Mouse (Mus musculus) liver, embryonic 11.5 days (tissue): ENCODE measurements at regions not wholly inside any gene's neighbourhood (a gene's known extent, or its start where the extent isn't known, plus 50 kb on each side); places are given as distances from the start of the nearest gene placed in this dataset.

Experiments
- ATAC-seq: fragments of 200-750 bp; cut with Nextera tagmentation; replicated peaks from 2 replicates; pipeline ENCODE4 v1.8.0; 2017; ENCODE audit warnings: moderate number of reproducible peaks, mild to moderate bottlenecking, moderate TSS enrichment, moderate library complexity; ENCODE audit not compliant: low FRiP score
- DNase-seq: peaks from one replicate; pipeline ENCODE4 v3.0.0-alpha.2; 2017; ENCODE audit warnings: low spot score
- H3K27ac ChIP-seq: fragments of 300-500 bp; sonication (generic); 2 replicates; pipeline ENCODE4 v1.5.1; 2014; ENCODE audit warnings: mild to moderate bottlenecking, low read depth, low read length, control low read depth
- H3K27me3 ChIP-seq: fragments of 300-500 bp; sonication (generic); replicated peaks from 2 replicates; pipeline ENCODE4 v1.6.1; 2014; ENCODE audit warnings: low read length, mixed read lengths; ENCODE audit not compliant: control insufficient read depth, insufficient read depth
- H3K36me3 ChIP-seq: fragments of 300-500 bp; sonication (generic); 2 replicates; pipeline ENCODE4 v1.6.1; 2014; ENCODE audit warnings: mild to moderate bottlenecking, low read length, moderate library complexity, mixed read lengths; ENCODE audit not compliant: control insufficient read depth, insufficient read depth
- H3K4me1 ChIP-seq: fragments of 300-500 bp; sonication (generic); replicated peaks from 2 replicates; pipeline ENCODE4 v1.6.1; 2014; ENCODE audit warnings: low read length, mixed read lengths; ENCODE audit not compliant: control insufficient read depth, insufficient read depth
- H3K4me2 ChIP-seq: fragments of 300-500 bp; sonication (generic); 2 replicates; pipeline ENCODE4 v1.6.1; 2014; ENCODE audit warnings: mild to moderate bottlenecking, control low read depth, moderate library complexity
- H3K4me3 ChIP-seq: fragments of 300-500 bp; sonication (generic); 2 replicates; pipeline ENCODE4 v1.5.1; 2014; ENCODE audit warnings: low read depth, low read length, control low read depth
- H3K9ac ChIP-seq: fragments of 300-500 bp; sonication (generic); 2 replicates; pipeline ENCODE4 v1.6.1; 2014; ENCODE audit warnings: low read depth, low read length, control low read depth
- H3K9me3 ChIP-seq: fragments of 300-500 bp; sonication (generic); 2 replicates; pipeline ENCODE4 v1.6.1; 2016; ENCODE audit warnings: low read length, inconsistent platforms, mixed read lengths; ENCODE audit not compliant: control insufficient read depth
- WGBS: fragments of 180-500 bp; shearing (Covaris S2); extraction: QIAGEN DNeasy Blood & Tissue Kit; methylation state at CpG from one replicate; pipeline ENCODE4 v1.1.7; 2014; 5-methylcytosine and 5-hydroxymethylcytosine counted together

GRCm38 (mm10) chr3:128298110-128298509 is 402.0 kb upstream of the Fam241a start:
- no peak overlapping the region for H3K27ac ChIP-seq

GRCm38 (mm10) chr3:128287846-128288245 is 391.7 kb upstream of the Fam241a start:
- no peaks in the 10 kb centered on the region for H3K27me3 ChIP-seq
- ATAC-seq (no peak), DNase-seq (no peak)
- H3K36me3 ChIP-seq: no peaks in the 10 kb centered on the region
- no peak overlapping the region for H3K4me2 ChIP-seq
- H3K9me3 ChIP-seq: no peaks in the 10 kb centered on the region
- no peak overlapping the region for H3K27ac ChIP-seq
- H3K4me1 ChIP-seq: no peaks in the 10 kb centered on the region
- 64% methylated on average over 4 of the region's 4 CpGs for WGBS
- H3K4me3 ChIP-seq: no peak overlapping the region
- H3K9ac ChIP-seq: no peak overlapping the region

More at GRCm38 (mm10) chr3:128298110-128298509, 402.0 kb upstream of the Fam241a start:
- no peak for ATAC-seq
- no peak overlapping the region for H3K4me2 ChIP-seq
- no peaks in the 10 kb centered on the region for H3K27me3 ChIP-seq
- H3K4me3 ChIP-seq: no peak overlapping the region
- H3K9me3 ChIP-seq: no peaks in the 10 kb centered on the region
- no peaks in the 10 kb centered on the region for H3K4me1 ChIP-seq
- DNase-seq: no peak
- no peaks in the 10 kb centered on the region for H3K36me3 ChIP-seq
- 48% methylated on average over 9 of the region's 9 CpGs for WGBS
- H3K9ac ChIP-seq: no peak overlapping the region

GRCm38 (mm10) chr3:128285214-128285613 is 389.1 kb upstream of the Fam241a start:
- H3K36me3 ChIP-seq: no peaks in the 10 kb centered on the region

GRCm38 (mm10) chr3:128280626-128281025 is 384.5 kb upstream of the Fam241a start:
- no peak overlapping the region for H3K4me2 ChIP-seq
- H3K27ac ChIP-seq: no peak overlapping the region
- no peak overlapping the region for H3K9ac ChIP-seq
- no peaks in the 10 kb centered on the region for H3K27me3 ChIP-seq
- no peak for DNase-seq
- 88% methylated on average over 4 of the region's 4 CpGs for WGBS
- no peaks in the 10 kb centered on the region for H3K36me3 ChIP-seq
- no peaks in the 10 kb centered on the region for H3K9me3 ChIP-seq
- ATAC-seq: no peak
- no peaks in the 10 kb centered on the region for H3K4me1 ChIP-seq
- H3K4me3 ChIP-seq: no peak overlapping the region

More at GRCm38 (mm10) chr3:128285214-128285613, 389.1 kb upstream of the Fam241a start:
- no peak overlapping the region for H3K4me3 ChIP-seq
- H3K4me2 ChIP-seq: no peak overlapping the region
- H3K9me3 ChIP-seq: no peaks in the 10 kb centered on the region
- 60% methylated on average over 6 of the region's 6 CpGs for WGBS
- H3K9ac ChIP-seq: no peak overlapping the region
- H3K4me1 ChIP-seq: no peaks in the 10 kb centered on the region
- ATAC-seq (no peak), DNase-seq (no peak)
- no peaks in the 10 kb centered on the region for H3K27me3 ChIP-seq
- no peak overlapping the region for H3K27ac ChIP-seq

- no peaks in the 10 kb centered on the region for H3K4me1 ChIP-seq
- WGBS: 61% methylated on average over 6 of the region's 6 CpGs
- no peak overlapping the region for H3K9ac ChIP-seq
Measured at GRCm38 (mm10) chr3:128270576-128270975, 374.5 kb upstream of the Fam241a start.

GRCm38 (mm10) chr3:128261208-128261607 is 365.1 kb upstream of the Fam241a start:
- Histone ChIP-seq H3K36me3 (no peaks in the 10 kb centered on the region), H3K4me3 (no peak overlapping the region), H3K27me3 (no peaks in the 10 kb centered on the region), H3K9me3 (no peaks in the 10 kb centered on the region), H3K9ac (no peak overlapping the region), H3K4me2 (no peak overlapping the region), H3K4me1 (no peaks in the 10 kb centered on the region), H3K27ac (no peak overlapping the region)
- DNase-seq: no peak
- WGBS: 76% methylated on average over 2 of the region's 2 CpGs
- no peak for ATAC-seq

More at GRCm38 (mm10) chr3:128270576-128270975, 374.5 kb upstream of the Fam241a start:
- DNase-seq (no peak), ATAC-seq (no peak)
- H3K27ac ChIP-seq: no peak overlapping the region
- H3K4me2 ChIP-seq: no peak overlapping the region
- no peaks in the 10 kb centered on the region for H3K27me3 ChIP-seq
- H3K36me3 ChIP-seq: no peaks in the 10 kb centered on the region
- no peak overlapping the region for H3K4me3 ChIP-seq
- H3K9me3 ChIP-seq: no peaks in the 10 kb centered on the region

- 61% methylated on average over 2 of the region's 2 CpGs for WGBS
- DNase-seq: no peak
- H3K4me1 ChIP-seq: no peaks in the 10 kb centered on the region
Measured at GRCm38 (mm10) chr3:128247816-128248215, 351.7 kb upstream of the Fam241a start.

GRCm38 (mm10) chr3:128239813-128240421 is 343.8 kb upstream of the Fam241a start:
- ATAC-seq: no peak
- H3K9me3 ChIP-seq: no peaks in the 10 kb centered on the region
- H3K4me3 ChIP-seq: no peak overlapping the region
- no peak overlapping the region for H3K4me2 ChIP-seq
- H3K27ac ChIP-seq: no peak overlapping the region
- H3K27me3 ChIP-seq: no peaks in the 10 kb centered on the region
- no peak overlapping the region for H3K9ac ChIP-seq
- WGBS: 41% methylated on average over 7 of the region's 7 CpGs
- no peaks in the 10 kb centered on the region for H3K4me1 ChIP-seq
- no peaks in the 10 kb centered on the region for H3K36me3 ChIP-seq
- no peak for DNase-seq

More at GRCm38 (mm10) chr3:128247816-128248215, 351.7 kb upstream of the Fam241a start:
- Histone ChIP-seq H3K4me3 (no peak overlapping the region), H3K9ac (no peak overlapping the region), H3K36me3 (no peaks in the 10 kb centered on the region), H3K4me2 (no peak overlapping the region), H3K27ac (no peak overlapping the region), H3K27me3 (no peaks in the 10 kb centered on the region), H3K9me3 (no peaks in the 10 kb centered on the region)
- no peak for ATAC-seq

- Histone ChIP-seq H3K9ac (no peak overlapping the region), H3K36me3 (no peaks in the 10 kb centered on the region), H3K27me3 (no peaks in the 10 kb centered on the region), H3K9me3 (no peaks in the 10 kb centered on the region; the same call in 1 of the 2 replicates), H3K4me1 (no peaks in the 10 kb centered on the region), H3K27ac (no peak overlapping the region), H3K4me3 (no peak overlapping the region), H3K4me2 (no peak overlapping the region)
- DNase-seq (no peak), ATAC-seq (no peak)
- WGBS: 57% methylated on average over 5 of the region's 5 CpGs
Measured at GRCm38 (mm10) chr3:128230390-128230789, 334.3 kb upstream of the Fam241a start.
